In the genomic region with DNA sequence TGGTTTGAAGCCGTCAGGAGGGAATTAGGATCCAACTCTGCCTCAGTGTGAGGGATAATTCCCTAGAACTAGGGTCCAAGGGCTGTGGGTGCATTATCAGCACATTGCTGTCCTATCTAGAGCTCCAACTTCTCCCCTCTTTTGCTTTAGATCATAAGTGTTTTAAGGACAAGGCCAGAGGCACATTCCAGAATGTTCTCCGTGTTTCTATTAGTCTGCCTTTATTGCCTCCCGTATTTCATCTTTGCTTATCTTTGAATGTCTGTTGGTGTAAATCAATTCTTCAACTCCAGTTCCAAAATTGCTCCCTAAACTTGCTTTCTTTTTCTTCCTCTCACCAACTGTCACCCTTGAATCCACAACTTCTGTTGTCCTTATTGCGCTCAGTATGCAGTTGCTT, we compare ENCODE assay signal across 16 mouse cellular contexts. TPM values are rescaled to one million over a fixed set of nuclear protein-coding genes. Genes with fewer than 3 reads are reported as not detected.
"Had no signal": no experiment of that assay in that cellular context is flagged by ENCODE, and none has a peak within 500 bp of the region (broad histone marks: within the 10 kb centered on the region; RNA-seq: fewer than 3 reads in every experiment).

No protein-coding gene starts in this region.

- H3K27me3 ChIP-seq: limb, embryonic 12.5 days; liver, embryonic 13.5 days; lung, embryonic 15.5 days; megakaryocyte, embryonic 14.5 days; midbrain, embryonic 15.5 days; neural tube, embryonic 12.5 days had no signal

- H3K4me3 ChIP-seq: limb, embryonic 12.5 days; liver, embryonic 13.5 days; lung, embryonic 15.5 days; megakaryocyte, embryonic 14.5 days; midbrain, embryonic 15.5 days; neural tube, embryonic 12.5 days had no signal

- H3K4me2 ChIP-seq: limb, embryonic 12.5 days; liver, embryonic 13.5 days; lung, embryonic 15.5 days; midbrain, embryonic 11.5 days; midbrain, embryonic 15.5 days; neural tube, embryonic 12.5 days had no signal

- H3K4me1 ChIP-seq: limb, embryonic 12.5 days; liver, embryonic 13.5 days; lung, embryonic 15.5 days; megakaryocyte, embryonic 14.5 days; midbrain, embryonic 15.5 days; neural tube, embryonic 12.5 days had no signal

- ATAC-seq: inflammation-experienced regulatory T-cells, adult 6 months; intestine, postnatal 0 days; liver, postnatal 0 days; midbrain, embryonic 15.5 days had no signal

- DNase-seq: liver; liver, embryonic 13.5 days; liver, postnatal 0 days; spleen, adult 18-20 months; thymus, adult 2 months; thymus, postnatal 25 days had no signal

- H3K27ac ChIP-seq: limb, embryonic 12.5 days; liver, embryonic 13.5 days; macrophage; midbrain, embryonic 15.5 days; neural tube, embryonic 12.5 days had no signal

- H3K9me3 ChIP-seq: limb, embryonic 12.5 days; liver, embryonic 13.5 days; lung, embryonic 15.5 days; megakaryocyte, embryonic 14.5 days; midbrain, embryonic 15.5 days; neural tube, embryonic 12.5 days had no signal

- H3K36me3 ChIP-seq: limb, embryonic 12.5 days; liver, embryonic 13.5 days; lung, embryonic 15.5 days; midbrain, embryonic 15.5 days; neural tube, embryonic 12.5 days had no signal

- H3K9ac ChIP-seq: limb, embryonic 12.5 days; liver, embryonic 13.5 days; liver, postnatal 0 days; lung, embryonic 15.5 days; midbrain, embryonic 15.5 days; neural tube, embryonic 12.5 days had no signal

RNA-seq across cellular contexts. Expression of a gene that starts 4.9 kb away (rescaled TPM):
- polyA plus RNA-seq: inflammation-experienced regulatory T-cells, adult 6 months; intestine, postnatal 0 days; large intestine, adult 2 months; liver, embryonic 13.5 days; liver, postnatal 0 days; lung, embryonic 15.5 days; macrophage; midbrain, embryonic 11.5 days; midbrain, embryonic 15.5 days; neural tube, embryonic 12.5 days had no signal

RNA-seq across cellular contexts. Expression of a gene that starts 33.9 kb away (rescaled TPM):
- polyA plus RNA-seq: inflammation-experienced regulatory T-cells, adult 6 months; macrophage; midbrain, embryonic 11.5 days; midbrain, embryonic 15.5 days had no signal

RNA-seq across cellular contexts. Expression of a gene that starts 51.9 kb away (rescaled TPM):
- polyA plus RNA-seq: inflammation-experienced regulatory T-cells, adult 6 months; intestine, postnatal 0 days; large intestine, adult 2 months; limb, embryonic 12.5 days; liver, embryonic 13.5 days; lung, embryonic 15.5 days; macrophage; midbrain, embryonic 11.5 days; midbrain, embryonic 15.5 days; neural tube, embryonic 12.5 days had no signal
